Mouse (Mus musculus) cerebellum, adult 11 months (tissue): ENCODE measurements at regions not wholly inside any gene's neighbourhood (a gene's known extent, or its start where the extent isn't known, plus 50 kb on each side); places are given as distances from the start of the nearest gene placed in this dataset.

Experiments
- DNase-seq: peaks from one replicate; pipeline ENCODE4 v3.0.0; 2022

DNA sequence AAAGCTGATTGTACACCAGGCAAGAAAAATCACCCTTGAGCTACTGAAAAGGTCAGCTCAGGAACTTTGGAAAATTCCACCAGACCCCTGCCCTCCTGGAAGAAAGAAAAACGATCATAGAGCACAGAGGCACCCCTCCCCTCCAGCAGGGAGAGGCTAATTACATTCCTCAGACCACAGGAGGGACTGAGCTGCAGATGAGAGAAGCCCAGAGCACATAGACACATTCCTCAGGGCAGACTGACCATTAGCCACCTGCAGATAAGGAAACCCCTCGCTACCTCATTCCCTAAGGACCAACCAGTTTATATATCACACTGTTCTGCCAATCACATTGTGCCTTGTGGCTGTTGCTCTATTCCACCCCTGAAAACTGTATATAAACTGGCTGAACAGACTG is 230.3 kb downstream of the Parp8 start:
- no peak for DNase-seq

DNA sequence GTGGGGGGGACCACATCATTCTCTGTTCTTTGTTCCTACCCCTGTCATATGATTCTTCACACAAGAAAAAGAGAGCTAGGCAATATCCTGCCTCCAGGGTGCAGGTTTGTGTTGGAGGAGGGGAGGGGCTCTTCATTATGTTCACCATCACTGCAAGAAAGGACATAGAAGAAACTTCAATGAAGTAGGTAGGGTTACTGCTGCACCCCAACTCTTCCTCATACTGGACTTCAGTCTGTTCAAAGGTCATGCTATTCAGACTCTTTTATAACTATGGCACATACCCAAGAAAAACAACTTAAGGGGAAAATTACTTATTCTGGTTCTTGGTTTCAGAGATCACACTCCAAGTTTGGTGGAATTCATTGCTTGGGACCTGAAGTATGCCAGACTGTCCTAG is 243.7 kb downstream of the Parp8 start:
- DNase-seq: no peak

DNA sequence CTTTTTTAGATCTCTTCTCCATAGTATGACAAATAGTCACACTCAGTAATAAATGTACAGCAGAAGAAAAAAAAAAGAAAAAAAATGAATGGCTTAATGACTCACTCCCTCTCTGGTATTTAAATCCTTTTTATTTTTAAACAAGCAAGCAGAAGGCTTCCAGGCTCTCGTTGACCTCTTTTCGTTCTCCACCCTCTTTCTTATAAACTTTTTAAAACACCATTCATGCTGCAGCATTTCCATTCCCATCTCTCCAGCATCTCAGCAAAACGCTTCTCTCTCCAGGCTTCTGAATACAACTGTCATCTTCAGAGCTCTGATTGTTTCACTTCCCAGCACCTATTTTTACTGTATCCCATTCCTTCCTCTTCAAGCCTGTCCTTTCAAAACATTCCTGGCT is 259.8 kb downstream of the Parp8 start:
- DNase-seq: no peak

DNA sequence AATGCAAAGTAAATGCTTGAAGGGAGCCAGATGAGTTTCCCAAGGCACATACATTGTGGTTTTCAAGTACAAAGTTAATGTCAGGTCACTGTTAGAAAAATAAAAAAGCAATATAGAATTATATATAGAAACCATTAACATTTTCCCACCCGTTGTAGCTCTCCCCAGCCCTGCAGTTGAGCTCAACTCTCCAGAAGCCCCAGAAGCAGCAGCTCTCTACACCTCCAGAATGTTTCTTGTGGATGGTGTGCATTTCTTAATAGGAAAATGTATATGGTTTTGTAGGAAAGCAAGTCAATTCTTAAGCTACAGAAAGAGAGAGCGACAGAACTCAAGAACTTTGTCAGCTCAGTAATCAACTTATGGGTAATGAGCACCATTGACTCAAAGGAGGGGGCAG is 265.4 kb downstream of the Parp8 start:
- DNase-seq: no peak

DNA sequence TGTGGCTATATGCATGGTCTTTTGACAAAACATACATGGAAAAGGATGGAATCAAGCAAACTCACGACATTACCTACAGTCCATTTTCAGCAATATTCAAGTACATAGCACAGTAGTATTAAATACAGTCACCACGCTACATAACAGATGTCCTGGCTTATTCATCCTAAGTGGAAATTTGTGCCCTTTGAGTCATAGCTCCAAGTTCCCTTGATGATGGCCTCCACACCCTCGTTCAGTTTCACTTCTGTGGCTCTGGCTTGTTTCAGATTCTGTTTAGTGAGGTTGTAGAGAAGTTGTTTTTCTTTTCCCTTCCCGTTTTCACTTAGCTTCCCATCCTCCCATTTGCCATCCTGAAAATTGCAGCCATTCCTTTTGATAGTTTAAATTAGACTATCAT is 284.5 kb downstream of the Parp8 start:
- DNase-seq: no peak

DNA sequence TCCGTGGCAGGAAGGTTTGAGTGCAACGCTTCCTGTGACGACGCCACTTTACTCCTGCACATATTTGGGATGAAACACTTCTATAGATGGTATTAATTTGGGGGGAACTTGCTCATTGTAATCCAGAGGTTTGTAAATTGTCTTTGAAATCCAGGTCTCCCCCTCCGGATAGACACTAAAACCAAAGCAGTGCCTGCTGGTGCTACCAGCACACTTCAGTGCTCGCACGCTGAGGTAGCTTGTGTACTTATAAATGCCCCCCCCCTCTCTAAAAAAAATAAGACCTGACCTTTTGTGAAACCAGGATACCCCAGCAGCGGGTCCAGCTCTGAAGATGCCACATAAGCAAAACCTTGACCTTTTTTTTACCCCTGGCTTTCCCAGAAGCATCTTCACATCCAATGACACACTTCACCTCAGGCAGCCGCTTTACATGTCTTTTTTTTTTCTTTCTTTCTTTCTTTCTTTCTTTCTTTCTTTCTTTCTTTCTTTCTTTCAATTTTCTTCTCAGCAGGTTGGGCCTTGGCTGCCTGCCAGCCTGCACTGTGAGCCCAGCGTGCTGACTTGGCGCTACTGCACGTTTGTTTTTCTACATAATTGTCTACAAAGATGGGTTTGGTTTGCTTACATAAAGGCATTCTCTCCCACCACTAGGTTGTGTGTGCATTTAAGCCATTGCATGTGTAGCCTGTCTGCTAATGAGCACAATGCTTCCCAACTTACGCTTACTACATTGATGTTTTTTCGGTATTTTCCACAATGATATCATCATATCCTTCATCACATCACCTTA is 301.8 kb downstream of the Parp8 start:
- no peak for DNase-seq

DNA sequence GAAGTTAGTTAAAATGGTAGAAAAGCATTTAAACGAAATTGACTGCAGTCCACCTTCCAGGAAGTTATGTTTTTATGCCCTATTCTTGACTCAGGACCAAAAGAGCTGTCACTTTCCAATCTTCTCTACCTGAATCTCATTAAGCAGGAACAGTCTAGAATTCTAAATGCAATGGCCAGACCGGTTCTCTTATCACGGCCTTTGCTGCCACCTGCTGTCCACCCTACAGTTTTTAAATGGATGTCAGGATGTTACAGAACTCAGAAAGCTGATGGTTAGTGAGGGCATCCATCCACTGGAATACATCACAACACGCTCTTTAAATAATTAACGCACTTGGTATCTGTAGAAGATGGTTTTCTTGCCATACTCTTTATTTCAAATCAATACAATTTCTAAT is 310.5 kb downstream of the Parp8 start:
- peak; percentile 18 for DNase-seq

DNA sequence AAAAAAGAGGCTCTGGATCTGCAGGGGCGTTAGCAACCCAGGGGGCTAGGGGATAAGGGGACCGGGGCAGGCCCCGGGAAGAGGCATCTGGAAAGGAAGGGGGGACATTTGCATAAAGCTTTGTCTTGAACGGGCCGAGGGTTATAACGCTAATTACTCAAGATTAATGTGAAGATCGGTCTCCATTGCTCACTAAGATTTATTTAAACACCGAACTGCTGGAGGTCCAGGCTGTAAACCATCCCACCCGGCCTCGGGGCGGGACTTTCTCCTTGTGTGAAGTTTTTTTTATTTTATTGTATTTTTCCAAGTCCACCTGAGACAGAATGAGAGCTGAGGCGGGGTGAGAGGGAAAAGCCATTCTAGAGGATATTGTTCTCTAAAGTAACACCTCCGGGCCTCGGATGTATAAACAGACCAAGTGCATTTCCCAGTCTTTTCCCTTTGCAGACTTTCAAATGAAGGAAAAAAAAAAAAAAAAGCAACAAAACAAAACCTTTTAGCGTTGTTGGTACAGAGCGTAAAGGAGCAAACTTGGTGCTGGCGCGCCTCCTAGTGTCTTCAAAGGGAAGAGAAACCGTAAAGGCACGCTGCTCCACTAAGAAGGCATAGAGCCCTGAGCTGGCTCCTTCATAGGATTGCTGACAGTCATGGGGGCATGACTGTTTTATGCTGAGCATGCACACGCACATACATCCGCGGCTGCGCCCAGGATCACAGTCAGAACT is 313.3 kb downstream of the Parp8 start:
- no peak for DNase-seq

DNA sequence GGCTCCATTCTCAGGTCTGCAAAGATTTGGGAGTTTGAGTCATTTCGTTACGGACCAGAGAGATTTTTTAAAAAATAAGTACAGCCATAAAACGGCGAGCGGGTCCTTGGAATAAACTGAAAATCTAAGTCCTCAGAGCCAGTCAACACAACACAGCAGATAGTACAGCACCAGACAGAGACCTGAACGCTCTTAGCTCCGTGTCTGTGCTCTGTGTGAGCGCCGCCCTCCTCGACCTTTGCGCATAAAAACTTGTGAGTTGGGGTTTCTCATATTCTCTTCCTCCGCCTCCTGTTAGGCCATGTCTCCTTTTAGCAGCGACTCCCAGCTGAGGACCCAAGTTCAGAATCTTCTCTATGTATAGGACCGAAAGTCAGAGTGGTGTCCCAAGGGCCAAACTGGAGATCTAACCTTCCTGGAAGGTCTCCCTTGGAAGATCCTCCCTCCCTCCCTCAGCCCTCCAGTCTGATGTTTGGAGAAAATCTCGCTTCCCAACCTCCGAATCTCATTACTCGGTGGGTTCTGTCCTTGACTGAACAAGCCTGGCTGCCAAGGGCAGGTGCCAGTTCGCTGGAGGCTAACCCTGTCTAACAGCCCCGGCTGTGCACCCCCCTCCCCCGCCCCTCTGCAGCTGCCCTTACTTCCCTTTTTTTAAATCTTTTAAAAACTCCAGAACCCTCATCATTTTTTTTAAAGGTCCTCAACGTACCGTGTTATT is 314.0 kb downstream of the Parp8 start:
- DNase-seq: no peak

DNA sequence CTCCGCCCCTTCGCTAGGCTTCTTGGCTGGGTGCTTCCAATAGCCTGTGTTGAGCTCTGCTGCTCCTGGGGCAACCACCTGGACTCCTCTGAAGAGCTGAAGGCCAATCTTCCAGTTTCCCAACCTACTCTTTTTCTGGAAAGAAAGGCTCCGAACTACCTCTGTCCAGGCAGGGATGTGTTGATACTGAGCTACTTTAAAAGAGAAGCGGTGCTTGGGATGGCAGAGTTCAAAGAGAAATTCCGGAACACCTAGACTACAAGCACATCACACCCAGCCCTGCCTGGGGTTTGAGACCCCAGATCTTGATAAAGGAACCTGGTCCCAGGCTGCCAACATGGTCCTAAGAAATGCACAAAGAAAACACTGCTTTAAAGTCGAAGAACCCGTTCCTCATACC is 315.7 kb downstream of the Parp8 start:
- no peak for DNase-seq

GRCm38 (mm10) chr13:116708846-116709245 is 316.5 kb downstream of the Parp8 start:
- no peak for DNase-seq

- no peak for DNase-seq
These were observed 316.9 kb downstream of the Parp8 start for GRCm38 (mm10) chr13:116708456-116708780.

GRCm38 (mm10) chr13:116707621-116708455 is 317.5 kb downstream of the Parp8 start:
- no peak for DNase-seq

DNA sequence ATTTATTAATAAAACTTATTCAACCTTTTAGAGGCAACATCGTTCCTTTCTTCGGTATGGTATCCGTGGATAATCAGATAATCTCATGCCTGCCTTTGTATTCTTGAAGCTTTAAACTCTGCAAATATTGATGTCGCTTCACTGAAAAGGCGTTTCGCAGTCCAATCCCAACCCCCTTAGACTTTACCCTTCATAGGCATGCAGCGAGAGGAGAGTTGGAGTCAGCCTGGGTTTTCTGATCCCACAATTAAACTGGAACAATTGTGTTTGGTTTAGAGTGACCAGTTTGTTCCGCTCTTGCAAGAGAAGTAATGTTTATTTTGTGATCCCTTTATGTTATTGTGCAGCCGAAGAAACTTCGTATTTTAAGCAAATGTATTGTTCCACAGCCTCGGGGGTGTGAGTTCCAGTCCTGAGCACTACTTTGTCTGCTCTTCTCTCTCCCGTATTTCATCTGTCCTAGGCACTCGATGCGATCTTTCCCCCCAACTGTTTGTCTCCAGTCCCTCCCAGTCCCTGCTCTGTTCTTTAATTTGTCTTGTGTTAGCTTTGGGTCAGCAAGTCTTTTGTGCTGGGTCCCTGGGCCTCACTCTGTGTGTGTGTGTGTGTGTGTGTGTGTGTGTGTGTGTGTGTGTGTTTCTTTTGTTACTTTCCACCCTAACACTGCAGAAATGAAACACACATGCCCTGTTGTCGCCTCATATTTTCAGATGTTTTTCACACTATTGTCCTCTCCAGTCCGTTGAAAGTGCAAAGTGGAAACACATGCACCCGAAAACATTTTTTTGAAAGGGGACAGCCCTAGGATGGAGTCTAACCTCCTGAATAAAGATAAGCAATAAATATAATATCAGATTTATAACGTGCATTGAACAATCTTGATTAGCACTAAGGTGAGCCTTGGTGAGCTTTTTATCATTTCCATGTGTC is 318.7 kb downstream of the Parp8 start:
- DNase-seq: no peak

- DNase-seq: no peak
These were observed 319.5 kb downstream of the Parp8 start for GRCm38 (mm10) chr13:116705611-116706386.

GRCm38 (mm10) chr13:116688714-116689113 is 336.6 kb downstream of the Parp8 start:
- DNase-seq: no peak
